Mouse (Mus musculus): ENCODE measurements around the gene Gm11568. TPM values are rescaled to one million over a fixed set of nuclear protein-coding genes. Genes with fewer than 3 reads are reported as not detected.
"Not testable (repeated sequence)": the region's sequence is repeated elsewhere in the genome, so short reads cannot be mapped to it uniquely, and the experiment has no call there.

The Gm11568 gene
- polyA plus RNA-seq, 1 experiment from 2014 or later, result not detected

GRCm38 (mm10) chr11:99854121-99854520 is 3.6 kb upstream of the Gm11568 start:
- ATAC-seq, result no peak
- TF ChIP-seq CTCF (IDR thresholded peaks at IDR 0.05; ENCODE audit: low read depth) (peak; percentile 39), EP300 (IDR thresholded peaks at IDR 0.05; ENCODE audit: low read depth) (no peak)
- H3K27ac ChIP-seq (ENCODE audit: low read depth), result no peak overlapping the region
- no peak overlapping the region for H3K4me3 ChIP-seq (ENCODE audit: low read depth, low read length)
- no peak for DNase-seq
- H3K36me3 ChIP-seq (replicated peaks; ENCODE audit: insufficient read depth, low read length), result no peaks in the 10 kb centered on the region
- H3K4me2 ChIP-seq (ENCODE audit: low read depth, low read length), result no peak overlapping the region
- no peaks in the 10 kb centered on the region for H3K27me3 ChIP-seq (ENCODE audit: insufficient read depth, low read length)
- 58% methylated on average over 3 of the region's 3 CpGs for WGBS (ENCODE audit: insufficient replicate concordance)
- no peak overlapping the region for H3K9ac ChIP-seq (replicated peaks)
- H3K4me1 ChIP-seq (ENCODE audit: insufficient read depth), result no peaks in the 10 kb centered on the region
- no peaks in the 10 kb centered on the region for H3K9me3 ChIP-seq (ENCODE audit: low read length)

DNA sequence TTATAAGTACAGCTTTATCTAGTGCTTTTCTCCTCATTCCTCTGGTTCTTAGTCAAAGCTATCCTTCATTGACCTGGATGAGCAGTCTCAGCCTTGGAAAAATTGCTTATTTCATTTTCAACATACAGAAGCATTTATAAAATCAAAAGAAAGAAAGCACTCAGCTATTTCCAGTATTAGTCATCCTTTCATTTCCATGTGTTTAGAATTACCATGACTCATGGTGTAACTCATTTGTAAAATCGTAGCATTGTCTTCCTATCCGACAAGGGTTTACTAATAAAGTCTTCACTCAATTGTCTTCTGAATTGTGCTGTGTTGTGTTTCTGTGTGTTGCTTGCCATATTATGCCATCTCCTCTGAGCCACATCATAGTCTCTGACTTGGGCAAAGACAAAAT is 1.0 kb downstream of the Gm11568 start:
- no peak overlapping the region for H3K9ac ChIP-seq (replicated peaks)
- H3K4me2 ChIP-seq (ENCODE audit: low read depth, low read length), result no peak overlapping the region
- no peak for DNase-seq
- H3K4me3 ChIP-seq (ENCODE audit: low read depth, low read length), result no peak overlapping the region
- WGBS (ENCODE audit: insufficient replicate concordance), result 60% methylated on average over 2 of the region's 2 CpGs
- no peak for TF ChIP-seq EP300 (IDR thresholded peaks at IDR 0.05; ENCODE audit: low read depth)
- TF ChIP-seq CTCF (IDR thresholded peaks at IDR 0.05; ENCODE audit: low read depth), result no peak
- no peaks in the 10 kb centered on the region for H3K9me3 ChIP-seq (ENCODE audit: low read length)
- no peak for ATAC-seq
- no peaks in the 10 kb centered on the region for H3K36me3 ChIP-seq (replicated peaks; ENCODE audit: insufficient read depth, low read length)
- H3K27ac ChIP-seq (ENCODE audit: low read depth), result no peak overlapping the region
- H3K4me1 ChIP-seq (ENCODE audit: insufficient read depth), result no peaks in the 10 kb centered on the region
- no peaks in the 10 kb centered on the region for H3K27me3 ChIP-seq (ENCODE audit: insufficient read depth, low read length)

- not testable (repeated sequence) for H3K36me3 ChIP-seq (replicated peaks; ENCODE audit: insufficient read depth, low read length); H3K4me1 ChIP-seq (ENCODE audit: insufficient read depth); H3K4me3 ChIP-seq (ENCODE audit: low read depth, low read length); H3K27ac ChIP-seq (ENCODE audit: low read depth); DNase-seq; H3K4me2 ChIP-seq (ENCODE audit: low read depth, low read length); H3K9me3 ChIP-seq (ENCODE audit: low read length); ATAC-seq; H3K27me3 ChIP-seq (ENCODE audit: insufficient read depth, low read length); H3K9ac ChIP-seq (replicated peaks)
- 42% methylated on average over 1 of the region's 1 CpGs for WGBS (ENCODE audit: insufficient replicate concordance)
Observed at GRCm38 (mm10) chr11:99864176-99864575, 6.5 kb downstream of the Gm11568 start, which contains the start of gene Gm11559. Gene Gm11559 (plus strand): TSS chr11:99864476.

DNA sequence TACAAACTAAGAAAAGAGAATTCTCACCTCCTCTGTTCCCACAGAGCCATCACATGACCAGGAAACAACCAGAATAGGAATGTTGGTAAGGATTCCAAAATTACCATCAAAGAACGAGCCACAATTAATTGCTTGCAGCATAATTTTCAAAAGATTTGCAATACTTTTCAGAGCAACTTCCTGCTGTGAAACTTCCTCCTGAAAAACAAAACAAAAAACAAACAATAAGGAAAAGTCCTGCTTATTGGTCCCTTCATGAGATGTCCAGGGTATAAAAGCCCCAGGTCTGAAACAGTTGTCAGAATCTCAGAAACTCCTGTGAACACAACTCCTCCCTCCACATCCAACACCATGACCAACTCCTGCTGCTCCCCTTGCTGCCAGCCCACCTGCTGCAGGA is 15.4 kb downstream of the Gm11568 start, which contains the start of gene Krtap9-1:
Gene Krtap9-1, plus strand, starts transcription at position 301 of the 400 bp plus-strand sequence.
- H3K4me1 ChIP-seq (ENCODE audit: insufficient read depth); ATAC-seq; H3K27me3 ChIP-seq (ENCODE audit: insufficient read depth, low read length); H3K36me3 ChIP-seq (replicated peaks; ENCODE audit: insufficient read depth, low read length); H3K4me2 ChIP-seq (ENCODE audit: low read depth, low read length); H3K9me3 ChIP-seq (ENCODE audit: low read length); H3K27ac ChIP-seq (ENCODE audit: low read depth); H3K4me3 ChIP-seq (ENCODE audit: low read depth, low read length); DNase-seq; H3K9ac ChIP-seq (replicated peaks): not testable (repeated sequence)
- WGBS (ENCODE audit: insufficient replicate concordance), result 57% methylated on average over 1 of the region's 1 CpGs

GRCm38 (mm10) chr11:99878887-99879286 is 21.2 kb downstream of the Gm11568 start, which contains the start of gene Gm11567:
Gene Gm11567 (plus strand): TSS chr11:99879187.
- H3K27ac ChIP-seq (ENCODE audit: low read depth); H3K4me2 ChIP-seq (ENCODE audit: low read depth, low read length); H3K4me1 ChIP-seq (ENCODE audit: insufficient read depth); ATAC-seq; H3K9ac ChIP-seq (replicated peaks); H3K4me3 ChIP-seq (ENCODE audit: low read depth, low read length); H3K27me3 ChIP-seq (ENCODE audit: insufficient read depth, low read length); DNase-seq; H3K36me3 ChIP-seq (replicated peaks; ENCODE audit: insufficient read depth, low read length); H3K9me3 ChIP-seq (ENCODE audit: low read length): not testable (repeated sequence)
- 41% methylated on average over 1 of the region's 1 CpGs for WGBS (ENCODE audit: insufficient replicate concordance)

DNA sequence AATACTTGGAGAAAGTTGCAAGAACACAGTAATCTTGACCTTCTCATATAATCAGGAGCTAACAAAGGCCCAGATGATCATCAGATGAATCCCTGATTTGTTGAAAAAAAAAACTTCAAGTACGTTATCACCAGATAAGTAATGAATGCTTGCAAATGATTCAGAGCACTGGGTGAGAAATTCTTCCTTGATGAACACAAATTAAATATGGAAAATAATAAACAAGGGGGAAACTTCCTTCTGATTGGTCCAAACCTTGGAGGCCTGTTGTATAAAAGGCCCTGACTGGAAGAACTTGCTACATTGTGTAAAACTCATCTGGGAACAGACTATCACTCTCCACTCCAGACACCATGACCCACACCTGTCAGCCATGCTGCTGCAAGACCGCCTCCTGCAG is 49.9 kb downstream of the Gm11568 start, which contains the start of gene Krtap31-1:
Gene Krtap31-1, plus strand, starts transcription at position 301 of the 400 bp plus-strand sequence.
- H3K27me3 ChIP-seq (ENCODE audit: insufficient read depth, low read length), result no peaks in the 10 kb centered on the region
- H3K27ac ChIP-seq (ENCODE audit: low read depth), result no peak within 1 kb of the TSS
- no peaks in the 10 kb centered on the region for H3K9me3 ChIP-seq (ENCODE audit: low read length)
- no peaks in the 10 kb centered on the region for H3K4me1 ChIP-seq (ENCODE audit: insufficient read depth)
- DNase-seq (no peak), ATAC-seq (no peak)
- H3K4me3 ChIP-seq (ENCODE audit: low read depth, low read length), result no peak within 1 kb of the TSS
- H3K9ac ChIP-seq (replicated peaks), result no peak within 1 kb of the TSS
- H3K36me3 ChIP-seq (replicated peaks; ENCODE audit: insufficient read depth, low read length), result no peaks in the 10 kb centered on the region
- 66% methylated on average over 2 of the region's 2 CpGs for WGBS (ENCODE audit: insufficient replicate concordance)
- no peak for TF ChIP-seq CTCF (IDR thresholded peaks at IDR 0.05; ENCODE audit: low read depth)
- no peak for TF ChIP-seq EP300 (IDR thresholded peaks at IDR 0.05; ENCODE audit: low read depth)
- no peak within 1 kb of the TSS for H3K4me2 ChIP-seq (ENCODE audit: low read depth, low read length)

Other genes starting within 250 kb of the Gm11568 start
- gene Gm11937, start 247.7 kb upstream of the Gm11568 start, polyA plus RNA-seq (2015; fragmentation: Nextera tagmentation; extraction: Ambion mirVana), result not detected in 2 replicates
- gene Krtap2-4, start 243.1 kb upstream of the Gm11568 start, polyA plus RNA-seq (2015; fragmentation: Nextera tagmentation; extraction: Ambion mirVana), result not detected in 2 replicates
- not detected in 2 replicates for gene Gm11562, start 237.5 kb upstream of the Gm11568 start, polyA plus RNA-seq (2015; fragmentation: Nextera tagmentation; extraction: Ambion mirVana)
- not detected in 2 replicates for gene Krtap4-1, start 229.7 kb upstream of the Gm11568 start, polyA plus RNA-seq (2015; fragmentation: Nextera tagmentation; extraction: Ambion mirVana)
- gene Krtap4-2, start 222.8 kb upstream of the Gm11568 start, polyA plus RNA-seq (2015; fragmentation: Nextera tagmentation; extraction: Ambion mirVana), result not detected in 2 replicates
- not detected in 2 replicates for gene Krtap4-7, start 213.8 kb upstream of the Gm11568 start, polyA plus RNA-seq (2015; fragmentation: Nextera tagmentation; extraction: Ambion mirVana)
- gene Gm11555, start 207.7 kb upstream of the Gm11568 start, polyA plus RNA-seq (2015; fragmentation: Nextera tagmentation; extraction: Ambion mirVana), result not detected in 2 replicates
- gene Gm11563, start 199.0 kb upstream of the Gm11568 start, polyA plus RNA-seq (2015; fragmentation: Nextera tagmentation; extraction: Ambion mirVana), result not detected in 2 replicates
- gene Krtap4-6, start 192.0 kb upstream of the Gm11568 start, polyA plus RNA-seq (2015; fragmentation: Nextera tagmentation; extraction: Ambion mirVana), result not detected in 2 replicates
- not detected in 2 replicates for gene Gm14190, start 167.2 kb upstream of the Gm11568 start, polyA plus RNA-seq (2015; fragmentation: Nextera tagmentation; extraction: Ambion mirVana)
- gene Gm14180, start 123.6 kb upstream of the Gm11568 start, polyA plus RNA-seq (2015; fragmentation: Nextera tagmentation; extraction: Ambion mirVana), result not detected in 2 replicates
- gene Gm11595, start 85.0 kb upstream of the Gm11568 start, polyA plus RNA-seq (2015; fragmentation: Nextera tagmentation; extraction: Ambion mirVana), result not detected in 2 replicates
- gene Krtap4-8, start 77.2 kb upstream of the Gm11568 start, polyA plus RNA-seq (2015; fragmentation: Nextera tagmentation; extraction: Ambion mirVana), result not detected in 2 replicates
- not detected in 2 replicates for gene Krtap4-9, start 72.7 kb upstream of the Gm11568 start, polyA plus RNA-seq (2015; fragmentation: Nextera tagmentation; extraction: Ambion mirVana)
- not detected in 2 replicates for gene Gm11596, start 64.5 kb upstream of the Gm11568 start, polyA plus RNA-seq (2015; fragmentation: Nextera tagmentation; extraction: Ambion mirVana)
- not detected in 2 replicates for gene Gm11569, start 59.0 kb upstream of the Gm11568 start, polyA plus RNA-seq (2015; fragmentation: Nextera tagmentation; extraction: Ambion mirVana)
- gene Gm11554, start 53.5 kb upstream of the Gm11568 start, polyA plus RNA-seq (2015; fragmentation: Nextera tagmentation; extraction: Ambion mirVana), result not detected in 2 replicates
- not detected in 2 replicates for gene Krtap4-13, start 48.0 kb upstream of the Gm11568 start, polyA plus RNA-seq (2015; fragmentation: Nextera tagmentation; extraction: Ambion mirVana)
- gene Gm11564, start 42.3 kb upstream of the Gm11568 start, polyA plus RNA-seq (2015; fragmentation: Nextera tagmentation; extraction: Ambion mirVana), result not detected in 2 replicates
- gene 2300003K06Rik, start 19.9 kb upstream of the Gm11568 start, polyA plus RNA-seq (2015; fragmentation: Nextera tagmentation; extraction: Ambion mirVana), result not detected in 2 replicates
- gene Krtap4-16, start 6.3 kb upstream of the Gm11568 start, polyA plus RNA-seq (2015; fragmentation: Nextera tagmentation; extraction: Ambion mirVana), result not detected in 2 replicates
- not detected in 2 replicates for gene Gm11559, start 6.6 kb downstream of the Gm11568 start, polyA plus RNA-seq (2015; fragmentation: Nextera tagmentation; extraction: Ambion mirVana)
- gene Krtap9-1, start 15.5 kb downstream of the Gm11568 start, polyA plus RNA-seq (2015; fragmentation: Nextera tagmentation; extraction: Ambion mirVana), result not detected in 2 replicates
- gene Gm11567, start 21.3 kb downstream of the Gm11568 start, polyA plus RNA-seq (2015; fragmentation: Nextera tagmentation; extraction: Ambion mirVana), result not detected in 2 replicates
- gene Krtap31-1, start 50.0 kb downstream of the Gm11568 start, polyA plus RNA-seq (2015; fragmentation: Nextera tagmentation; extraction: Ambion mirVana), result not detected in 2 replicates
- gene Gm11565, start 56.8 kb downstream of the Gm11568 start, polyA plus RNA-seq (2015; fragmentation: Nextera tagmentation; extraction: Ambion mirVana), result not detected in 2 replicates
- gene Krtap31-2, start 78.4 kb downstream of the Gm11568 start, polyA plus RNA-seq (2015; fragmentation: Nextera tagmentation; extraction: Ambion mirVana), result not detected in 2 replicates
- gene Krtap9-5, start 90.6 kb downstream of the Gm11568 start, polyA plus RNA-seq (2015; fragmentation: Nextera tagmentation; extraction: Ambion mirVana), result not detected in 2 replicates
- gene Krtap29-1, start 121.1 kb downstream of the Gm11568 start, polyA plus RNA-seq (2015; fragmentation: Nextera tagmentation; extraction: Ambion mirVana), result not detected in 2 replicates
- not detected in 2 replicates for gene Krtap16-1, start 128.7 kb downstream of the Gm11568 start, polyA plus RNA-seq (2015; fragmentation: Nextera tagmentation; extraction: Ambion mirVana)
- gene Krtap17-1, start 136.1 kb downstream of the Gm11568 start, polyA plus RNA-seq (2015; fragmentation: Nextera tagmentation; extraction: Ambion mirVana), result not detected in 2 replicates
- gene Krt33a, start 158.3 kb downstream of the Gm11568 start, polyA plus RNA-seq (2015; fragmentation: Nextera tagmentation; extraction: Ambion mirVana), result not detected in 2 replicates
- not detected in 2 replicates for gene Krt33b, start 172.0 kb downstream of the Gm11568 start, polyA plus RNA-seq (2015; fragmentation: Nextera tagmentation; extraction: Ambion mirVana)
- not detected in 2 replicates for gene Krt34, start 183.6 kb downstream of the Gm11568 start, polyA plus RNA-seq (2015; fragmentation: Nextera tagmentation; extraction: Ambion mirVana)
- not detected in 2 replicates for gene Krt31, start 192.6 kb downstream of the Gm11568 start, polyA plus RNA-seq (2015; fragmentation: Nextera tagmentation; extraction: Ambion mirVana)
- not detected in 2 replicates for gene Krt32, start 230.3 kb downstream of the Gm11568 start, polyA plus RNA-seq (2015; fragmentation: Nextera tagmentation; extraction: Ambion mirVana)
- gene Krt35, start 238.3 kb downstream of the Gm11568 start, polyA plus RNA-seq (2015; fragmentation: Nextera tagmentation; extraction: Ambion mirVana), result not detected in 2 replicates
- gene Krt36, start 247.7 kb downstream of the Gm11568 start, polyA plus RNA-seq (2015; fragmentation: Nextera tagmentation; extraction: Ambion mirVana), result not detected in 2 replicates